Comparison of ENCODE assay signal across 11 mouse cellular contexts in the genomic region with DNA sequence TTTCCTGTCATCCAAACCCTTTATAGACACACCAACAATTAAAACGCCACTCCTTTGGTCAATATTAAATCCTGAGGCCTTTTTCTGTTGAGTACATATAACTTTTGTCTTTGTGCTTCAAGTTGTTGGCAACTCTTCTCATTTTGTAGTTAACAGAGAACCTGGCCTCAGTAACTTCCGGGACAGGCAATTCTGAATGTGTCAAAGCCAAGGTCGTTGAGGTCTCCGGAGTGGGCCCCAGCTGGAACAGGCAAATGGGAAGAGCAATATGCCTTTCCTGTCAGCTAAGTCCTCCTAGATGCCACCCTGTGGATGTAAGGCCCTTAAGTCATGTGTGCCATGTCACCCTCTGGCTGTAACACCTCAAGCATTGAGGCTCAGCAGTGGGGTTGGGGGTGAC.
"Had no signal": no experiment of that assay in that cellular context is flagged by ENCODE, and none has a peak within 500 bp of the region (broad histone marks: within the 10 kb centered on the region; RNA-seq: fewer than 3 reads in every experiment).

No protein-coding gene starts in this region.

- H3K4me3 ChIP-seq: limb, embryonic 13.5 days; midbrain, embryonic 13.5 days; myocyte; neural tube, embryonic 15.5 days had no signal

- H3K27me3 ChIP-seq: limb, embryonic 13.5 days; midbrain, embryonic 13.5 days; neural tube, embryonic 15.5 days had no signal

- H3K36me3 ChIP-seq: limb, embryonic 13.5 days; midbrain, embryonic 13.5 days; neural tube, embryonic 15.5 days had no signal

- H3K27ac ChIP-seq: kidney, postnatal 0 days; limb, embryonic 13.5 days; liver, embryonic 14.5 days; midbrain, embryonic 13.5 days; neural tube, embryonic 15.5 days had no signal

- ATAC-seq: midbrain, embryonic 13.5 days had no signal

- DNase-seq: left cerebral cortex, postnatal 4 days; lung, adult 18-20 months; right cerebral cortex, adult 18-20 months; right cerebral cortex, postnatal 25 days; thymus, postnatal 36 days had no signal

- H3K9ac ChIP-seq: limb, embryonic 13.5 days; liver, embryonic 14.5 days; midbrain, embryonic 13.5 days; neural tube, embryonic 15.5 days had no signal

- H3K4me2 ChIP-seq: limb, embryonic 13.5 days; midbrain, embryonic 13.5 days; neural tube, embryonic 15.5 days had no signal

- H3K4me1 ChIP-seq: neural tube, embryonic 15.5 days had no signal

- H3K9me3 ChIP-seq: limb, embryonic 13.5 days; midbrain, embryonic 13.5 days; neural tube, embryonic 15.5 days had no signal
